Mouse (Mus musculus): ENCODE data around the gene Slc25a11. TPM values are rescaled to one million over a fixed set of nuclear protein-coding genes. Genes with fewer than 3 reads are reported as not detected.

The Slc25a11 gene
- 100 to 1,000 TPM; 264 to 408 TPM for total RNA-seq (2021)
- long read RNA-seq, experiment 1, transcript Slc25a11-201 (8 exons, 1,711 nt) = major isoform, 599 of 651 reads
- long read RNA-seq, experiment 1, partial matches to known transcripts = 10 of 651 reads
- long read RNA-seq, experiment 1, other reads (novel, unspliced or antisense) = 42 of 651 reads
- long read RNA-seq, experiment 2, transcript Slc25a11-201 (8 exons, 1,711 nt) = major isoform, 570 of 614 reads
- long read RNA-seq, experiment 2, partial matches to known transcripts = 6 of 614 reads
- long read RNA-seq, experiment 2, other reads (novel, unspliced or antisense) = 38 of 614 reads

GRCm38 (mm10) chr11:70646691-70647650, at the start of gene Slc25a11, which contains the start of gene Rnf167:
Slc25a11 (minus strand) TSS chr11:70647479.
Rnf167 (plus strand) TSS chr11:70647235.
- DNase-seq = peak; percentile 98
- H3K27ac ChIP-seq = peak within 1 kb of the TSS; percentile 97
- H3K4me3 ChIP-seq = peak within 1 kb of the TSS; percentile 91
- no peak; the same call in 1 of the 2 replicates for TF ChIP-seq CTCF (IDR thresholded peaks at IDR 0.05)
- intact Hi-C loops (cut with DNase I) = loop anchor here (10.0 kb wide), 1 partner anchor 652 kb away; the partner anchor contains the start of genes Gabarap and Phf23

- no peak overlapping the region for H3K4me3 ChIP-seq
- TF ChIP-seq CTCF (IDR thresholded peaks at IDR 0.05) = no peak
- intact Hi-C loops (cut with DNase I) = no loop called here
- no peak for DNase-seq
- H3K27ac ChIP-seq = no peak overlapping the region
These were observed 46.2 kb upstream of the Slc25a11 start for GRCm38 (mm10) chr11:70693504-70693903.

GRCm38 (mm10) chr11:70689578-70689977, 42.3 kb upstream of the Slc25a11 start:
- Histone ChIP-seq H3K4me3 (no peak overlapping the region), H3K27ac (0 out of 2 replicates have a peak overlapping the region, but pooled peaks have one; percentile 3)
- no peak for DNase-seq
- intact Hi-C loops (cut with DNase I) = no loop called here
- no peak for TF ChIP-seq CTCF (IDR thresholded peaks at IDR 0.05)

GRCm38 (mm10) chr11:70688372-70688771, 41.1 kb upstream of the Slc25a11 start:
- intact Hi-C loops (cut with DNase I) = loop anchor here (1.0 kb wide), 1 partner anchor 34 kb away; the partner anchor contains the start of gene Pfn1
- TF ChIP-seq CTCF (IDR thresholded peaks at IDR 0.05) = no peak
- H3K27ac ChIP-seq = peak overlapping the region; percentile 98
- peak overlapping the region; percentile 84 for H3K4me3 ChIP-seq
- no peak for DNase-seq

- intact Hi-C loops (cut with DNase I) = loop anchor here (1.0 to 2.0 kb wide), 2 partner anchors 13 to 33 kb away; partner anchors contain the start of genes Inca1, Kif1c and Pfn1
- TF ChIP-seq CTCF (IDR thresholded peaks at IDR 0.05) = peak; percentile 71
These were observed 40.4 kb upstream of the Slc25a11 start, which contains the start of gene Camta2 for GRCm38 (mm10) chr11:70687601-70688199. Camta2 (minus strand) TSS chr11:70688105.

GRCm38 (mm10) chr11:70686901-70687566, 39.8 kb upstream of the Slc25a11 start:
- intact Hi-C loops (cut with DNase I) = loop anchor here (2.0 kb wide), 1 partner anchor 14 kb away; the partner anchor contains the start of genes Inca1 and Kif1c
- no peak for DNase-seq
- TF ChIP-seq CTCF (IDR thresholded peaks at IDR 0.05) = no peak
- H3K27ac ChIP-seq = peak overlapping the region; percentile 98
- H3K4me3 ChIP-seq = peak overlapping the region; percentile 84

More at GRCm38 (mm10) chr11:70687601-70688199, 40.4 kb upstream of the Slc25a11 start, which contains the start of gene Camta2:
- Histone ChIP-seq H3K4me3 (peak within 1 kb of the TSS; percentile 84), H3K27ac (peak within 1 kb of the TSS; percentile 98)
- DNase-seq = peak; percentile 95

- no peak for DNase-seq
- no peak for TF ChIP-seq CTCF (IDR thresholded peaks at IDR 0.05)
- Histone ChIP-seq H3K27ac (no peak overlapping the region), H3K4me3 (no peak overlapping the region)
- intact Hi-C loops (cut with DNase I) = loop anchor here (2.0 kb wide), 1 partner anchor 71 kb away; no protein-coding TSS in a partner anchor
These were observed 36.4 kb upstream of the Slc25a11 start for GRCm38 (mm10) chr11:70683640-70684039.

GRCm38 (mm10) chr11:70681897-70682581, 34.8 kb upstream of the Slc25a11 start:
- Histone ChIP-seq H3K27ac (no peak overlapping the region), H3K4me3 (no peak overlapping the region)
- intact Hi-C loops (cut with DNase I) = loop anchor here (2.0 kb wide), 1 partner anchor 73 kb away; no protein-coding TSS in a partner anchor

GRCm38 (mm10) chr11:70681170-70681569, 33.9 kb upstream of the Slc25a11 start:
- Histone ChIP-seq H3K4me3 (no peak overlapping the region), H3K27ac (no peak overlapping the region)
- no peak for TF ChIP-seq CTCF (IDR thresholded peaks at IDR 0.05)
- DNase-seq = no peak
- intact Hi-C loops (cut with DNase I) = no loop called here

More at GRCm38 (mm10) chr11:70681897-70682581, 34.8 kb upstream of the Slc25a11 start:
- peak; percentile 45 for TF ChIP-seq CTCF (IDR thresholded peaks at IDR 0.05)
- no peak for DNase-seq

GRCm38 (mm10) chr11:70679894-70680293, 32.6 kb upstream of the Slc25a11 start:
- no peak overlapping the region for H3K4me3 ChIP-seq
- TF ChIP-seq CTCF (IDR thresholded peaks at IDR 0.05) = no peak
- no peak overlapping the region for H3K27ac ChIP-seq
- intact Hi-C loops (cut with DNase I) = no loop called here
- DNase-seq = peak; percentile 25

GRCm38 (mm10) chr11:70679361-70679760, 32.1 kb upstream of the Slc25a11 start:
- intact Hi-C loops (cut with DNase I) = no loop called here

More at GRCm38 (mm10) chr11:70679361-70679760, 32.1 kb upstream of the Slc25a11 start:
- peak; percentile 17 for DNase-seq
- TF ChIP-seq CTCF (IDR thresholded peaks at IDR 0.05) = no peak
- no peak overlapping the region for H3K4me3 ChIP-seq
- H3K27ac ChIP-seq = no peak overlapping the region

All from gastrocnemius, adult 2 months (tissue).